Mouse (Mus musculus) heart, embryonic 11.5 days (tissue): Measurements from ENCODE around the gene Elfn2. TPM values are rescaled to one million over a fixed set of nuclear protein-coding genes. Genes with fewer than 3 reads are reported as not detected.

Experiments
- ATAC-seq: fragments of 200-750 bp; cut with Nextera tagmentation; replicated peaks from 2 replicates; pipeline ENCODE4 v1.8.0; 2017; ENCODE audit warnings: moderate library complexity; ENCODE audit not compliant: insufficient number of reproducible peaks, low FRiP score, low TSS enrichment
- H3K27ac ChIP-seq: fragments of 300-500 bp; sonication (generic); 2 replicates; pipeline ENCODE4 v1.5.1; 2014; ENCODE audit warnings: mild to moderate bottlenecking, low read depth, low read length
- H3K27me3 ChIP-seq: fragments of 300-500 bp; sonication (generic); 2 replicates; pipeline ENCODE4 v1.6.1; 2014; ENCODE audit warnings: mild to moderate bottlenecking, low read length, mixed read lengths; ENCODE audit not compliant: control insufficient read depth, insufficient read depth
- H3K36me3 ChIP-seq: fragments of 300-500 bp; sonication (generic); 2 replicates; pipeline ENCODE4 v1.6.1; 2014; ENCODE audit warnings: mild to moderate bottlenecking, low read length, moderate library complexity, mixed read lengths; ENCODE audit not compliant: control insufficient read depth, insufficient read depth
- H3K4me1 ChIP-seq: fragments of 300-500 bp; sonication (generic); 2 replicates; pipeline ENCODE4 v1.6.1; 2014; ENCODE audit warnings: low read length; ENCODE audit not compliant: control insufficient read depth, insufficient read depth
- H3K4me2 ChIP-seq: fragments of 300-500 bp; sonication (generic); 2 replicates; pipeline ENCODE4 v1.6.1; 2014; ENCODE audit warnings: mild to moderate bottlenecking, moderate library complexity
- H3K4me3 ChIP-seq: fragments of 300-500 bp; sonication (generic); 2 replicates; pipeline ENCODE4 v1.5.1; 2014; ENCODE audit warnings: low read depth, low read length
- H3K9ac ChIP-seq: fragments of 300-500 bp; sonication (generic); 2 replicates; pipeline ENCODE4 v1.6.1; 2014; ENCODE audit warnings: mild to moderate bottlenecking, low read depth, low read length, moderate library complexity
- H3K9me3 ChIP-seq: fragments of 300-500 bp; sonication (generic); replicated peaks from 2 replicates; pipeline ENCODE4 v1.6.1; 2016; ENCODE audit warnings: low read length; ENCODE audit not compliant: control insufficient read depth
- WGBS: fragments of 180-500 bp; shearing (Covaris S2); extraction: QIAGEN DNeasy Blood & Tissue Kit; methylation state at CpG from one replicate; pipeline ENCODE4 v1.1.7; 2014; ENCODE audit not compliant: insufficient replicate concordance; 5-methylcytosine and 5-hydroxymethylcytosine counted together
- polyA plus RNA-seq: library from polyadenylated mRNA; unstranded; fragments of >200 nt; fragmentation: Nextera tagmentation; extraction: Ambion mirVana; gene quantifications from 2 replicates; pipeline ENCODE4 v1.2.1, GENCODE M21; 2014

Elfn2 gene
- polyA plus RNA-seq, 1 experiment from 2014 or later = not detected

GRCm38 (mm10) chr15:78669221-78669871, 49.2 kb downstream of the Elfn2 start:
- H3K4me3 ChIP-seq = no peak overlapping the region
- H3K36me3 ChIP-seq = no peaks in the 10 kb centered on the region
- H3K27ac ChIP-seq = no peak overlapping the region
- H3K4me1 ChIP-seq = 0 out of 2 replicates have a peak, but pooled peaks cover 3% of the 10 kb centered on the region
- H3K9ac ChIP-seq = no peak overlapping the region
- no peak for ATAC-seq
- WGBS = 56% methylated on average over 10 of the region's 10 CpGs
- no peak overlapping the region for H3K4me2 ChIP-seq
- H3K9me3 ChIP-seq = no peaks in the 10 kb centered on the region
- H3K27me3 ChIP-seq = peaks cover 48% of the 10 kb centered on the region

GRCm38 (mm10) chr15:78664268-78664667, 54.3 kb downstream of the Elfn2 start:
- Histone ChIP-seq H3K9ac (no peak overlapping the region), H3K4me2 (no peak overlapping the region), H3K4me1 (no peaks in the 10 kb centered on the region), H3K27me3 (peaks cover 6% of the 10 kb centered on the region), H3K4me3 (no peak overlapping the region), H3K27ac (no peak overlapping the region), H3K9me3 (no peaks in the 10 kb centered on the region), H3K36me3 (no peaks in the 10 kb centered on the region)
- ATAC-seq = no peak
- WGBS = 59% methylated on average over 5 of the region's 5 CpGs

DNA sequence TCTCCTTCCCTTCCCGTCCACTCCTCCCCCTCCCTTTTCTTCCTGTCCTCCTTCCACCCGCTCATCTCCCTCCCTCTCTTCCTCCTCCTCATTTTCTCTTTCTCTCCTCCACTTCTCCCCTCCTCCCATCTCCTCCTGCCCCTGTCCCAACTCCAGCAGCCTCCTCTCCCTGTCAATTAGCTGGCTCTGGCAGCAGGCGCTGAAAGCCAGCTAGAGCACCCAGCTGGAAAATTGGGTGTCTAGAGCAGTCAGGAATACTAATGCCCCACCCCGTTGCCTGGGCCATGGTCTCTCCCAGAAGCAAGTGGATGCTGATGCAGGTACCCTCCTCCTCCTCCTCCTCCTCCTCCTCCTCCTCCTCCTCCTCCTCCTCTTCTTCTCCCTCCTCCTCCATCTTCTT, 67.4 kb downstream of the Elfn2 start:
- no peaks in the 10 kb centered on the region for H3K9me3 ChIP-seq
- H3K4me3 ChIP-seq = no peak overlapping the region
- H3K27me3 ChIP-seq = peaks cover 6% of the 10 kb centered on the region
- H3K27ac ChIP-seq = no peak overlapping the region
- ATAC-seq = no peak
- peaks cover 2% of the 10 kb centered on the region; the same call in 1 of the 2 replicates for H3K4me1 ChIP-seq
- no peak overlapping the region for H3K4me2 ChIP-seq
- 38% methylated on average over 4 of the region's 4 CpGs for WGBS
- H3K36me3 ChIP-seq = no peaks in the 10 kb centered on the region
- H3K9ac ChIP-seq = no peak overlapping the region

DNA sequence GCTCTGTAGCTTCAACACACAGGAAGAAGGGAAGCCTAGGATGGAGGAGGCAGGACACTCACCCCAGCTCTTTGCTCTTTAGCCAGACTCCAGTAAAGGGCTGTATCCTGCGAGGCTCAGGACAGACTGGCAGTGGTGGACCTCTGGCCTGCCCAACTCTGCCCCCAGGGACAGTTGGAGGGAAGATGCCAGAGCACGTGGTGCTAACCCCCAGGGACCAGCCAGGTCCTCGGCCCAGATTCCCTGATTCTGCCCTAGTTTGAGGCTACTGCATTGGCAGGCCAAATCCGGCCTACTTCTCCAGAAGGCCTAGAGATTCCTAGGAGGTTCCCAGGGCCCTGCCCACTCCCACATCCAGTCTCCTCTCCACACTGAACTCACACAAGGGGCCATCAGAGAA, 70.8 kb downstream of the Elfn2 start:
- peaks cover 12% of the 10 kb centered on the region for H3K27me3 ChIP-seq
- H3K9me3 ChIP-seq = no peaks in the 10 kb centered on the region
- ATAC-seq = no peak
- no peak overlapping the region for H3K4me3 ChIP-seq
- H3K9ac ChIP-seq = no peak overlapping the region
- no peaks in the 10 kb centered on the region for H3K36me3 ChIP-seq
- no peak overlapping the region for H3K27ac ChIP-seq
- H3K4me1 ChIP-seq = no peaks in the 10 kb centered on the region
- no peak overlapping the region for H3K4me2 ChIP-seq
- WGBS = 57% methylated on average over 4 of the region's 4 CpGs

- 35% methylated on average over 8 of the region's 8 CpGs for WGBS
- no peak for ATAC-seq
- Histone ChIP-seq H3K36me3 (no peaks in the 10 kb centered on the region), H3K4me3 (no peak overlapping the region), H3K4me1 (peaks cover 4% of the 10 kb centered on the region; the same call in 1 of the 2 replicates), H3K9ac (no peak overlapping the region), H3K27me3 (peaks cover 17% of the 10 kb centered on the region), H3K27ac (no peak overlapping the region), H3K9me3 (no peaks in the 10 kb centered on the region), H3K4me2 (no peak overlapping the region)
These were observed 74.0 kb downstream of the Elfn2 start for GRCm38 (mm10) chr15:78644606-78645005.

DNA sequence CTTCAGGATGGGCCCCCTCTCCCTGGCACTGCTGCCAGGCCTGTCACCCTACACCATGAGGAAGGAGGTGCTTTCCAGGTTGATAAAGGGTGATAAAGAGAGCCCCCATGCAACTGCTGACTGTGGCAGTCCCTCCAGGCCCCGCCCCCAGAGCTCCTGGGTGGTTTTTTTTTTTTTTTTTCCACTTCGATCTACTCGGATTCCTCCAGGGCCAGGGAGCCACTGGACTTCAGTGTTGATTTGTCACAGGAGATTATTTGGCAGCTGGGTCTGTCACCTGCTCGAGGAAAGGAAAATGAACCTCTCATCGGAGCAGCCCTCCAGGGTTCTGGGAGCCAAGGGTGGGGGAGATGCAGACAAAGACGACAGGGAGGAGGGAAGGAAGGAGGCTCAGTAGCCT, 74.9 kb downstream of the Elfn2 start:
- H3K36me3 ChIP-seq = no peaks in the 10 kb centered on the region
- 16% methylated on average over 6 of the region's 6 CpGs for WGBS
- no peak overlapping the region for H3K4me2 ChIP-seq
- H3K9ac ChIP-seq = no peak overlapping the region
- H3K9me3 ChIP-seq = no peaks in the 10 kb centered on the region
- H3K27me3 ChIP-seq = peaks cover 20% of the 10 kb centered on the region
- H3K4me3 ChIP-seq = no peak overlapping the region
- H3K4me1 ChIP-seq = peaks cover 4% of the 10 kb centered on the region; the same call in 1 of the 2 replicates
- H3K27ac ChIP-seq = no peak overlapping the region
- ATAC-seq = no peak

DNA sequence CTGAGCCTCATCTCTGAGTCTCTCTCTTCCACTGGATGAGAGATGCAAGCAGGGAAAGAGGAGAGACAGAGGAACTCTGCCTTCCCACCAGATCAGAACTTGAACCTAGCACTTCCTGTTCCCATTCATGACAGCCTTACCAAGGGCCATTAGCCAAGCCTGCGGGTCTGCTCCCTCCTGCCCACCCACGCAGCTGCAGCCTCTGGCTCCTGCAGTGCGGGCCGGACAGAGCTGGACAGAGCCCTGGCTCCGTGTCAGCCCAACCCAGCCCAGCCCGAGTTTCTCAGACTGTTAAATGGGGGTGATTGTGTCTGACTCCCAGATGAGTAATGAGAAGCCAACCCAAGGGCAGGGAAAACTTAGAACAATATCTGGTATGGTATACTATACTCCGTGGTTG, 83.3 kb downstream of the Elfn2 start:
- H3K4me2 ChIP-seq = no peak overlapping the region
- H3K4me1 ChIP-seq = no peaks in the 10 kb centered on the region
- no peak overlapping the region for H3K4me3 ChIP-seq
- H3K27me3 ChIP-seq = peaks cover 22% of the 10 kb centered on the region
- ATAC-seq = no peak
- H3K36me3 ChIP-seq = no peaks in the 10 kb centered on the region
- WGBS = 45% methylated on average over 7 of the region's 7 CpGs
- H3K27ac ChIP-seq = no peak overlapping the region
- H3K9ac ChIP-seq = no peak overlapping the region
- H3K9me3 ChIP-seq = no peaks in the 10 kb centered on the region

DNA sequence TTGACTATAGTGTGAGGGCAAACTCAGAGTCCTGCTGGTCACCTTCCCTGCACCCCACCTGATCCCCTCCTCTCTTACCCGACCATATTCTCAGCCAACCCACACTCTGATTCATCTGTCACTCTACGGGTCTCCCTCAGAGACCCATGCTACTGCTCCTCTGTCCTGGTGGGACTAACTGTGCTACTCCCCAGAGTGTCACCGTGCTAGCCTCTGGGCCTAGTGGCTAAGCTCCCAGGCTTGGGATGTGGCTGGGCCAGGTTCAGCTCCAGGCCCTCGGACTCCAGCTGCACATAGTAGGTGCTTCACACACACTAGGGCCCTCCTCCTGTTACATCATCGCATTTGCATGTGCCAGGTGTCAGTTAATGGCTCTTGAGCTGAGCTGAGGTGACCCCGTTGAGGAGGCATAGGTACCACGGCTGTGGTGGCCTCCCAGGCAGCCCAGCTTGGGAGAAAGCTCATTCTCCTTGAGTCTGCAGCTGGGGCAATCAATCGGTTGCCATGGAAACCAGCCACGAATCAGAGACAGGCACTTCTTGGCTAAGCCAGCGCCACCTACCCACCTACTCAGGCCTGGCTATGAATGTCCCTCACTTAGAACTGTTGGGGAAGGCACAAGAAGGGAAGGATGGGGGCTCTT, 84.4 kb downstream of the Elfn2 start:
- Histone ChIP-seq H3K4me3 (no peak overlapping the region), H3K27ac (no peak overlapping the region), H3K4me2 (no peak overlapping the region), H3K9ac (no peak overlapping the region), H3K4me1 (no peaks in the 10 kb centered on the region), H3K27me3 (peaks cover 16% of the 10 kb centered on the region), H3K36me3 (no peaks in the 10 kb centered on the region), H3K9me3 (no peaks in the 10 kb centered on the region)
- WGBS = 32% methylated on average over 10 of the region's 10 CpGs
- ATAC-seq = no peak

GRCm38 (mm10) chr15:78633413-78633812, 85.2 kb downstream of the Elfn2 start:
- H3K27me3 ChIP-seq = peaks cover 11% of the 10 kb centered on the region
- H3K36me3 ChIP-seq = no peaks in the 10 kb centered on the region
- H3K4me1 ChIP-seq = no peaks in the 10 kb centered on the region
- ATAC-seq = no peak
- H3K27ac ChIP-seq = no peak overlapping the region
- no peak overlapping the region for H3K4me3 ChIP-seq
- WGBS = 71% methylated on average over 5 of the region's 5 CpGs
- H3K4me2 ChIP-seq = no peak overlapping the region
- no peaks in the 10 kb centered on the region for H3K9me3 ChIP-seq
- no peak overlapping the region for H3K9ac ChIP-seq
